Mouse (Mus musculus) cerebellum, adult 2 months (tissue): ENCODE results near the gene Dolpp1.

Experiments used
- CTCF ChIP-seq: fragments of 200-500 bp; IDR thresholded peaks from 2 replicates; pipeline ENCODE4 v1.5.1; 2011; ENCODE audit warnings: low read depth, mild to moderate bottlenecking, control low read depth, low read length, moderate library complexity, borderline replicate concordance; ENCODE audit not compliant: insufficient read depth
- POLR2A ChIP-seq: fragments of 200-500 bp; IDR thresholded peaks from 2 replicates; pipeline ENCODE4 v1.6.1; 2011; ENCODE audit warnings: low read length, control low read depth, borderline replicate concordance; ENCODE audit not compliant: insufficient read depth

- 0 out of 2 replicates have a peak, but pooled peaks have one; percentile 2 for TF ChIP-seq CTCF
- 0 out of 2 replicates have a peak, but pooled peaks have one; percentile 20 for TF ChIP-seq POLR2A
These were observed 49.8 kb downstream of the Dolpp1 start for GRCm38 (mm10) chr2:30441518-30442497.
